Mouse (Mus musculus): ENCODE data around the gene Tbc1d22a. TPM values are rescaled to one million over a fixed set of nuclear protein-coding genes. Genes with fewer than 3 reads are reported as not detected.

Gene Tbc1d22a
- polyA plus RNA-seq, 1 experiment from 2014 or later = 6.6 TPM

DNA sequence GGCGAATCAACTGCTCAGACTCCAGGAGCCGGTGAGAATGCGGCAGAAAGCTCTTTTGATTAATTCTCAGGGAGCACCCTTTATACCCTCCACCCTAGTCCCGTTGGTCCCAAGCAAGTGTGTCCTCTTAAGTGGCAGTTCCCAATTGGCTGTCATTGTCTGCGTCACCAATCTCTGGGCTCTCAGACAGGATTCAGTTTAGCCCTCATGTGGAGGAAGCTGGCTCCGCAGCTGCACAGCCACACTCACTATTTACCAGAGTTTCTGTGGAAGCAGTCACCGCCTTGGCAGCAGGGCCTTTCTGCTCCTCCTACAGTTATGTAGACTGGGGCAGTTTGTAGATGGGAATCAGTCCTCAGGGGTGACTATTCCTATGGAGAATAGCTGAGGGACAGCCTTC, 256.9 kb downstream of the Tbc1d22a start:
- H3K9ac ChIP-seq = no peak overlapping the region
- no peaks in the 10 kb centered on the region for H3K9me3 ChIP-seq (replicated peaks)
- no peak overlapping the region for H3K4me3 ChIP-seq (replicated peaks)
- no peak for ATAC-seq (ENCODE audit: insufficient read depth)
- H3K36me3 ChIP-seq (replicated peaks) = no peaks in the 10 kb centered on the region
- WGBS (ENCODE audit: insufficient replicate concordance) = 70% methylated on average over 7 of the region's 7 CpGs
- H3K27ac ChIP-seq (replicated peaks) = no peak overlapping the region
- H3K4me2 ChIP-seq = no peak overlapping the region
- no peaks in the 10 kb centered on the region for H3K4me1 ChIP-seq (replicated peaks)
- H3K27me3 ChIP-seq = no peaks in the 10 kb centered on the region

DNA sequence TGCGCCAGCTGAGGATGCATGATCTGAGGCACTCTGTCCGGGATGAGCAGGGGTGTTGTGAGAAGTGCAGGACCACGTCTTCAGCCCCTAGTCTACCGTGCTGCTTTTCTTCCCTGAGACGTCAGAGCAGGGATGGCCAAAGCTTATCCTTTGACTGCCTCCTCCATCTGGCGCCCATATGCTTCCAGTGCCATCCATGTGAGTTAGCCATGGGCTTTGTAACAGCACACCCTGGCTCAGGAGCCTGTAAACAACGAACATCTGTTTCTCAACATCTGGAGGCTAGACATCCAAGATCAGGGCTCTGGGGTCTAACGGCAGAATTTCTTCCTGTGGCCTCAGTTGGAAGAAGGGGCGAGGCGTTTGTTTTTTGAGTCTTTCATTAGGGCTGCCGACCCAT, 259.2 kb downstream of the Tbc1d22a start:
- 69% methylated on average over 11 of the region's 11 CpGs for WGBS (ENCODE audit: insufficient replicate concordance)
- Histone ChIP-seq H3K27me3 (no peaks in the 10 kb centered on the region), H3K27ac (replicated peaks) (no peak overlapping the region), H3K4me3 (replicated peaks) (no peak overlapping the region), H3K9ac (no peak overlapping the region), H3K4me1 (replicated peaks) (no peaks in the 10 kb centered on the region), H3K4me2 (no peak overlapping the region), H3K9me3 (replicated peaks) (no peaks in the 10 kb centered on the region), H3K36me3 (replicated peaks) (no peaks in the 10 kb centered on the region)
- ATAC-seq (ENCODE audit: insufficient read depth) = no peak

DNA sequence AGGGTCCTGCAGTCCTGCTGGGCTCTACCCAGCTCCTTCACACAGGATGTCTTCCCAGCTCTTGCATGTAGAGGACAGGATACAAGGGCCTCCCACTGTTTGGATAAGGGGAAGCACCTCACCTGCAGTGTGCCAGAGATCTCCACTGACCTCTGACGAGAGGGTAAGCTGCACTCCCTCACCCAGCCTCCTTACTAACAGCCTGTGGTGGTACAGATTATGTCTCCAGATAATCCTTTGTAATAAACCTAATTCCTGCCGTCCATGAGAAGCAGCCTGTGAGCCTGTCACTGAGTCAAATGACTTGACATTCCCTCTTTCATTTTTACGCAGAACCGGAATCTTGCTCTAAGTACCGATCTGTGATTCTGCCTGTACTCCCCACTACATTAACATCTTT, 260.7 kb downstream of the Tbc1d22a start:
- ATAC-seq (ENCODE audit: insufficient read depth) = no peak
- no peaks in the 10 kb centered on the region for H3K4me1 ChIP-seq (replicated peaks)
- H3K4me3 ChIP-seq (replicated peaks) = no peak overlapping the region
- no peak overlapping the region for H3K27ac ChIP-seq (replicated peaks)
- no peaks in the 10 kb centered on the region for H3K9me3 ChIP-seq (replicated peaks)
- no peaks in the 10 kb centered on the region for H3K36me3 ChIP-seq (replicated peaks)
- no peak overlapping the region for H3K9ac ChIP-seq
- H3K27me3 ChIP-seq = no peaks in the 10 kb centered on the region
- 69% methylated on average over 5 of the region's 5 CpGs for WGBS (ENCODE audit: insufficient replicate concordance)
- H3K4me2 ChIP-seq = no peak overlapping the region

GRCm38 (mm10) chr15:86476483-86476882, 262.2 kb downstream of the Tbc1d22a start:
- no peak overlapping the region for H3K27ac ChIP-seq (replicated peaks)
- no peak overlapping the region for H3K4me3 ChIP-seq (replicated peaks)
- H3K4me1 ChIP-seq (replicated peaks) = no peaks in the 10 kb centered on the region
- H3K9me3 ChIP-seq (replicated peaks) = no peaks in the 10 kb centered on the region
- H3K27me3 ChIP-seq = no peaks in the 10 kb centered on the region
- no peak overlapping the region for H3K4me2 ChIP-seq
- H3K36me3 ChIP-seq (replicated peaks) = no peaks in the 10 kb centered on the region
- H3K9ac ChIP-seq = no peak overlapping the region
- ATAC-seq (ENCODE audit: insufficient read depth) = no peak
- 70% methylated on average over 6 of the region's 6 CpGs for WGBS (ENCODE audit: insufficient replicate concordance)

- no peaks in the 10 kb centered on the region for H3K4me1 ChIP-seq (replicated peaks)
- no peak for ATAC-seq (ENCODE audit: insufficient read depth)
- no peak overlapping the region for H3K9ac ChIP-seq
- H3K27ac ChIP-seq (replicated peaks) = no peak overlapping the region
- H3K4me3 ChIP-seq (replicated peaks) = no peak overlapping the region
- H3K9me3 ChIP-seq (replicated peaks) = no peaks in the 10 kb centered on the region
- WGBS (ENCODE audit: insufficient replicate concordance) = 48% methylated on average over 6 of the region's 6 CpGs
- no peak overlapping the region for H3K4me2 ChIP-seq
- H3K27me3 ChIP-seq = no peaks in the 10 kb centered on the region
- H3K36me3 ChIP-seq (replicated peaks) = no peaks in the 10 kb centered on the region
Measured at GRCm38 (mm10) chr15:86477032-86477431, 262.8 kb downstream of the Tbc1d22a start.

GRCm38 (mm10) chr15:86477471-86477992, 263.3 kb downstream of the Tbc1d22a start:
- no peaks in the 10 kb centered on the region for H3K36me3 ChIP-seq (replicated peaks)
- no peaks in the 10 kb centered on the region for H3K27me3 ChIP-seq
- no peak overlapping the region for H3K4me2 ChIP-seq
- no peak overlapping the region for H3K27ac ChIP-seq (replicated peaks)
- no peak for ATAC-seq (ENCODE audit: insufficient read depth)
- H3K9ac ChIP-seq = no peak overlapping the region
- no peak overlapping the region for H3K4me3 ChIP-seq (replicated peaks)
- H3K4me1 ChIP-seq (replicated peaks) = no peaks in the 10 kb centered on the region
- no peaks in the 10 kb centered on the region for H3K9me3 ChIP-seq (replicated peaks)

GRCm38 (mm10) chr15:86478685-86479502, 264.6 kb downstream of the Tbc1d22a start:
- H3K4me3 ChIP-seq (replicated peaks) = no peak overlapping the region
- no peaks in the 10 kb centered on the region for H3K4me1 ChIP-seq (replicated peaks)
- H3K27ac ChIP-seq (replicated peaks) = no peak overlapping the region
- H3K9me3 ChIP-seq (replicated peaks) = no peaks in the 10 kb centered on the region
- no peaks in the 10 kb centered on the region for H3K36me3 ChIP-seq (replicated peaks)
- no peak overlapping the region for H3K4me2 ChIP-seq
- no peaks in the 10 kb centered on the region for H3K27me3 ChIP-seq
- 61% methylated on average over 13 of the region's 13 CpGs for WGBS (ENCODE audit: insufficient replicate concordance)
- no peak for ATAC-seq (ENCODE audit: insufficient read depth)
- no peak overlapping the region for H3K9ac ChIP-seq

DNA sequence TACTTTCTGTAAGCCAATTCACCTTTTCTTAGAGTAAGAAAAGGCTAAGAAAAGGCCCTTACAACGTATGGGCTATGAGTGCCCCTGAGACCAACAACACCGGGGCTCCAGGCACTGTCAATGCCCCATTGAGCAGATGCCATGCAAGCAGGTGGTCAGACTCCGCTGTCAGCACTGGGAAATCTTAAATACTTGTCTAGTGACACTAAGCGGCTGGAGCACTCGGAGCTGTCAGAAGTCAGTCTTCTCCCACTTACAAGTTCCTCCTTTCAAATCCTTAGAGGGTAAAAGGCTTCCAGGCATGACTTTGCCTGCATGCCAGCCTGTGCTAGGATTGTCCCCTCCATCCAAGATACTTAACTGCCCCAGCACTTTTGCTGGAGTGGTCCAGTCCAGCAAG, 268.1 kb downstream of the Tbc1d22a start:
- H3K9me3 ChIP-seq (replicated peaks) = no peaks in the 10 kb centered on the region
- H3K4me2 ChIP-seq = no peak overlapping the region
- H3K4me3 ChIP-seq (replicated peaks) = no peak overlapping the region
- H3K36me3 ChIP-seq (replicated peaks) = no peaks in the 10 kb centered on the region
- H3K4me1 ChIP-seq (replicated peaks) = no peaks in the 10 kb centered on the region
- no peak overlapping the region for H3K9ac ChIP-seq
- 82% methylated on average over 5 of the region's 5 CpGs for WGBS (ENCODE audit: insufficient replicate concordance)
- H3K27me3 ChIP-seq = no peaks in the 10 kb centered on the region
- ATAC-seq (ENCODE audit: insufficient read depth) = no peak
- H3K27ac ChIP-seq (replicated peaks) = no peak overlapping the region

GRCm38 (mm10) chr15:86485815-86486214, 271.6 kb downstream of the Tbc1d22a start:
- H3K36me3 ChIP-seq (replicated peaks) = no peaks in the 10 kb centered on the region
- no peak overlapping the region for H3K27ac ChIP-seq (replicated peaks)
- no peaks in the 10 kb centered on the region for H3K27me3 ChIP-seq
- 21% methylated on average over 6 of the region's 6 CpGs for whole genome bisulfite sequencing (ENCODE audit: insufficient replicate concordance)
- no peak overlapping the region for H3K4me3 ChIP-seq (replicated peaks)
- no peaks in the 10 kb centered on the region for H3K9me3 ChIP-seq (replicated peaks)
- no peak overlapping the region for H3K9ac ChIP-seq
- no peak overlapping the region for H3K4me2 ChIP-seq
- no peak for ATAC-seq (ENCODE audit: insufficient read depth)
- H3K4me1 ChIP-seq (replicated peaks) = no peaks in the 10 kb centered on the region

- Histone ChIP-seq H3K9ac (no peak overlapping the region), H3K9me3 (replicated peaks) (no peaks in the 10 kb centered on the region), H3K27me3 (no peaks in the 10 kb centered on the region), H3K4me1 (replicated peaks) (no peaks in the 10 kb centered on the region), H3K4me2 (no peak overlapping the region), H3K4me3 (replicated peaks) (no peak overlapping the region), H3K27ac (replicated peaks) (no peak overlapping the region), H3K36me3 (replicated peaks) (no peaks in the 10 kb centered on the region)
- 54% methylated on average over 5 of the region's 5 CpGs for WGBS (ENCODE audit: insufficient replicate concordance)
- ATAC-seq (ENCODE audit: insufficient read depth) = no peak
Measured at GRCm38 (mm10) chr15:86487359-86487758, 273.1 kb downstream of the Tbc1d22a start.

DNA sequence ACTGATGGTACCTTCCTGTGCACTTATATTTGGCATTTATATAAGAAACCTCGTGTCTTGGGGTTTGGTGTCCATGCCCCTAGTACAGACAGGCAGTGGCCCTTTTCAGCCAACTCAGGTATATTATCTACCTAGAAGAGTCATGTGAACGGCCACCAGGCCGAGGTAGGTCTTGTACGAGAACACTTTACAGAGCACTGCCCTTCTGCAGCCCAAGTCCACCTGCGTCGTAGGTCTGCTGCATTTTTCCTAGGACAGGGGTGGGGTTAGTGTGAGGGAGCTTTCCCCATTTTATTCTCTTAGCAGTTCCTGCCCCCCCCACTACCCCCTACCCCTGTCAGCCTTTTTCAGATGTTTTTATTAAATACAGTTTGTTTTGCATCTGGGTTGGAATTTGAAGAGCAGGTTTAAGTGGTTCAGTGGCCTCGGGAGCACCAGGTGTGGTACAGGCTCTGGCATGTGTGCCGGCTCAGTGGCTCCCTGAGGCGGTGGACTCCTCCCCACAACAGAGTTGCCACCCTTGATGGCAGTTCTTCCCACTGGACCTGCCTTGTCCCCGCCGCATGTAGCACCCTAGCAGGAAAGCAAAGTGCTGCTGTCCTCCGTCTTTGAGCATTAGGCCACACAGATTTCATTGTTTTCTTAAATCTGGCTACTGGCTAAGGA, 277.3 kb downstream of the Tbc1d22a start:
- no peak for ATAC-seq (ENCODE audit: insufficient read depth)
- no peak overlapping the region for H3K27ac ChIP-seq (replicated peaks)
- no peak overlapping the region for H3K4me2 ChIP-seq
- no peaks in the 10 kb centered on the region for H3K9me3 ChIP-seq (replicated peaks)
- H3K4me3 ChIP-seq (replicated peaks) = no peak overlapping the region
- no peaks in the 10 kb centered on the region for H3K36me3 ChIP-seq (replicated peaks)
- H3K4me1 ChIP-seq (replicated peaks) = no peaks in the 10 kb centered on the region
- 68% methylated on average over 12 of the region's 12 CpGs for WGBS (ENCODE audit: insufficient replicate concordance)
- H3K27me3 ChIP-seq = no peaks in the 10 kb centered on the region
- H3K9ac ChIP-seq = no peak overlapping the region

Data from liver, embryonic 15.5 days (tissue).